In genomic region chr3:108089916-108090315, GRCm38 (mm10) we compare ENCODE assay signal across 24 mouse cellular contexts. TPM values are rescaled to one million over a fixed set of nuclear protein-coding genes. Genes with fewer than 3 reads are reported as not detected.
A peak's percentile ranks its signal among the peaks of the same experiment; 100 is the strongest.
DNase-seq lines count a peak whose midpoint lies in the region; ATAC-seq and TF ChIP-seq lines count a peak whose summit lies in the region.
"Had no signal": no experiment of that assay in that cellular context is flagged by ENCODE, and none has a peak within 500 bp of the region (broad histone marks: within the 10 kb centered on the region; RNA-seq: fewer than 3 reads in every experiment).

No protein-coding gene starts in this region.

- 0 out of 2 replicates have a peak overlapping the region, but pooled peaks have one; percentile 45 for H3K27ac ChIP-seq in kidney, embryonic 15.5 days
- H3K27ac ChIP-seq in ES-Bruce4 (ENCODE audit: insufficient read depth, low read length), result peak overlapping the region; percentile 5; the same call in 1 of the 2 replicates
- H3K27ac ChIP-seq in stomach, embryonic 16.5 days (ENCODE audit: low read length), result peak overlapping the region; percentile 57; the same call in 1 of the 2 replicates
- H3K27ac ChIP-seq: hindbrain, embryonic 15.5 days; intestine, embryonic 15.5 days; left cerebral cortex, adult 2 months; limb, embryonic 10.5 days; liver, embryonic 13.5 days had no signal

- no peak for DNase-seq in kidney, adult 18-20 months
- DNase-seq in ZHBTc4 (ENCODE audit: low read depth, low spot score), result peak; percentile 36
- no peak for DNase-seq in thymus, postnatal 0 days (ENCODE audit: low spot score)
- DNase-seq: cerebellum, adult 8-10 months; cerebellum, postnatal 36 days; embryo, embryonic 11 days; forebrain, postnatal 0 days; heart, postnatal 4 days; kidney, postnatal 10 days; liver, embryonic 13.5 days; lung, adult 2 months; lung, postnatal 14 days; thymus, postnatal 25 days had no signal

- no peak for ATAC-seq in kidney, embryonic 15.5 days (replicated peaks; ENCODE audit: low FRiP score)
- no peak for ATAC-seq in stomach, embryonic 16.5 days (ENCODE audit: insufficient read depth, low FRiP score)
- ATAC-seq in monocyte, adult 5-6 weeks (replicated peaks; ENCODE audit: insufficient number of reproducible peaks, low FRiP score, low TSS enrichment, poor library complexity, severe bottlenecking), result no peak
- ATAC-seq: forebrain, postnatal 0 days; intestine, embryonic 15.5 days had no signal

- no peaks in the 10 kb centered on the region for H3K36me3 ChIP-seq in kidney, embryonic 15.5 days
- no peaks in the 10 kb centered on the region for H3K36me3 ChIP-seq in ES-Bruce4 (ENCODE audit: control insufficient read depth, insufficient read depth, low read length, poor library complexity, severe bottlenecking)
- no peaks in the 10 kb centered on the region for H3K36me3 ChIP-seq in stomach, embryonic 16.5 days (ENCODE audit: control insufficient read depth, insufficient read depth, low read length)
- H3K36me3 ChIP-seq: hindbrain, embryonic 15.5 days; intestine, embryonic 15.5 days; limb, embryonic 10.5 days; liver, embryonic 13.5 days had no signal

- no peaks in the 10 kb centered on the region for H3K9me3 ChIP-seq in kidney, embryonic 15.5 days (replicated peaks)
- H3K9me3 ChIP-seq in ES-Bruce4 (replicated peaks; ENCODE audit: control insufficient read depth, insufficient read depth, low read length, poor library complexity, severe bottlenecking), result no peaks in the 10 kb centered on the region
- no peaks in the 10 kb centered on the region for H3K9me3 ChIP-seq in stomach, embryonic 16.5 days (replicated peaks; ENCODE audit: control insufficient read depth, low read length)
- H3K9me3 ChIP-seq: hindbrain, embryonic 15.5 days; intestine, embryonic 15.5 days; limb, embryonic 10.5 days; liver, embryonic 13.5 days had no signal

- H3K9ac ChIP-seq in kidney, embryonic 15.5 days, result no peak overlapping the region
- H3K9ac ChIP-seq in ES-Bruce4 (ENCODE audit: low read depth, poor library complexity, severe bottlenecking), result no peak overlapping the region
- H3K9ac ChIP-seq in stomach, embryonic 16.5 days (ENCODE audit: low read length), result no peak overlapping the region
- H3K9ac ChIP-seq: forebrain, postnatal 0 days; hindbrain, embryonic 15.5 days; intestine, embryonic 15.5 days; liver, embryonic 13.5 days had no signal

- no peak overlapping the region for H3K4me2 ChIP-seq in kidney, embryonic 15.5 days
- no peak overlapping the region for H3K4me2 ChIP-seq in stomach, embryonic 16.5 days (ENCODE audit: low read depth, low read length)
- H3K4me2 ChIP-seq: hindbrain, embryonic 15.5 days; liver, embryonic 13.5 days; midbrain, embryonic 11.5 days had no signal

- no peak overlapping the region for H3K4me3 ChIP-seq in kidney, embryonic 15.5 days (replicated peaks)
- H3K4me3 ChIP-seq in ES-Bruce4 (ENCODE audit: low read depth, low read length), result no peak overlapping the region
- H3K4me3 ChIP-seq in stomach, embryonic 16.5 days (replicated peaks; ENCODE audit: low read length), result no peak overlapping the region
- H3K4me3 ChIP-seq: hindbrain, embryonic 15.5 days; intestine, embryonic 15.5 days; left cerebral cortex, adult 2 months; limb, embryonic 10.5 days; liver, embryonic 13.5 days had no signal

- no peak for TF ChIP-seq POLR2A in ES-Bruce4 (IDR thresholded peaks at IDR 0.05; ENCODE audit: insufficient read depth, low read length)

- no peak for TF ChIP-seq EP300 in ES-Bruce4 (IDR thresholded peaks at IDR 0.05; ENCODE audit: insufficient read depth, low read depth, low read length)

- no peaks in the 10 kb centered on the region for H3K27me3 ChIP-seq in kidney, embryonic 15.5 days
- no peaks in the 10 kb centered on the region for H3K27me3 ChIP-seq in ES-Bruce4 (ENCODE audit: control insufficient read depth, insufficient read depth, low read length, poor library complexity, severe bottlenecking)
- no peaks in the 10 kb centered on the region for H3K27me3 ChIP-seq in stomach, embryonic 16.5 days (ENCODE audit: control insufficient read depth, insufficient read depth, low read length)
- H3K27me3 ChIP-seq: hindbrain, embryonic 15.5 days; intestine, embryonic 15.5 days; liver, embryonic 13.5 days had no signal

- TF ChIP-seq CTCF in ES-Bruce4 (IDR thresholded peaks at IDR 0.05; ENCODE audit: low read depth, low read length), result no peak

- 48% methylated on average over 2 of the region's 2 CpGs for WGBS in kidney, embryonic 15.5 days
- 30% methylated on average over 2 of the region's 2 CpGs for WGBS in stomach, embryonic 16.5 days

- H3K4me1 ChIP-seq in kidney, embryonic 15.5 days, result peaks cover 24% of the 10 kb centered on the region
- peaks cover 7% of the 10 kb centered on the region for H3K4me1 ChIP-seq in ES-Bruce4 (ENCODE audit: control insufficient read depth, insufficient read depth, low read length)
- H3K4me1 ChIP-seq in stomach, embryonic 16.5 days (ENCODE audit: control insufficient read depth, insufficient read depth, low read length), result peaks cover 28% of the 10 kb centered on the region

RNA-seq across cellular contexts. Expression of gene Gnat2, which starts 2.7 kb away (rescaled TPM):
- 0.68 and 1.9 TPM in 2 replicates for polyA plus RNA-seq in kidney, embryonic 15.5 days (2015; fragmentation: Nextera tagmentation; extraction: Ambion mirVana)
- polyA plus RNA-seq in ES-Bruce4 (2011; ENCODE audit: insufficient read depth, insufficient read length, low read depth, missing spikeins), result 3.2 and 3.5 TPM in 2 replicates
- 1.3 TPM in 2 replicates for polyA plus RNA-seq in stomach, embryonic 16.5 days (2015; fragmentation: Nextera tagmentation; extraction: Ambion mirVana)
- not detected in 3 replicates for total RNA-seq in monocyte, adult 5-6 weeks (2017)
- polyA plus RNA-seq in thymus, postnatal 0 days (2015; fragmentation: Nextera tagmentation; extraction: Ambion mirVana), result 0.59 and 0.68 TPM in 2 replicates
- total RNA-seq: layer of hippocampus, postnatal 10 days; left cerebral cortex, adult 2 months; neutrophil, adult 5-6 weeks had no signal
- polyA plus RNA-seq: lung, adult 2 months had no signal

RNA-seq across cellular contexts. Expression of gene Ampd2, which starts 3.5 kb away (rescaled TPM):
- polyA plus RNA-seq in kidney, embryonic 15.5 days (2015; fragmentation: Nextera tagmentation; extraction: Ambion mirVana), result 59.3 and 66.2 TPM in 2 replicates
- 34.9 and 48.2 TPM in 2 replicates for polyA plus RNA-seq in ES-Bruce4 (2011; ENCODE audit: insufficient read depth, insufficient read length, low read depth, missing spikeins)
- 49.8 and 51.9 TPM in 2 replicates for polyA plus RNA-seq in stomach, embryonic 16.5 days (2015; fragmentation: Nextera tagmentation; extraction: Ambion mirVana)
- total RNA-seq in monocyte, adult 5-6 weeks (2017), result 15.6 to 22.0 TPM (median 18.4 TPM) in 3 replicates
- polyA plus RNA-seq in thymus, postnatal 0 days (2015; fragmentation: Nextera tagmentation; extraction: Ambion mirVana), result 29.2 and 31.4 TPM in 2 replicates

RNA-seq across cellular contexts. Expression of gene Gstm4, which starts 45.2 kb away (rescaled TPM):
- polyA plus RNA-seq in kidney, embryonic 15.5 days (2015; fragmentation: Nextera tagmentation; extraction: Ambion mirVana), result 15.9 and 18.8 TPM in 2 replicates
- polyA plus RNA-seq in ES-Bruce4 (2011; ENCODE audit: insufficient read depth, insufficient read length, low read depth, missing spikeins), result 14.0 and 15.1 TPM in 2 replicates
- 26.5 and 29.6 TPM in 2 replicates for polyA plus RNA-seq in stomach, embryonic 16.5 days (2015; fragmentation: Nextera tagmentation; extraction: Ambion mirVana)
- 7.4 to 12.4 TPM (median 8.4 TPM) in 3 replicates for total RNA-seq in monocyte, adult 5-6 weeks (2017)
- 10.8 and 11.6 TPM in 2 replicates for polyA plus RNA-seq in thymus, postnatal 0 days (2015; fragmentation: Nextera tagmentation; extraction: Ambion mirVana)

RNA-seq across cellular contexts. Expression of gene Gnai3, which starts 56.0 kb away (rescaled TPM):
- polyA plus RNA-seq in kidney, embryonic 15.5 days (2015; fragmentation: Nextera tagmentation; extraction: Ambion mirVana), result 176 TPM in 2 replicates
- polyA plus RNA-seq in ES-Bruce4 (2011; ENCODE audit: insufficient read depth, insufficient read length, low read depth, missing spikeins), result 116 and 127 TPM in 2 replicates
- polyA plus RNA-seq in stomach, embryonic 16.5 days (2015; fragmentation: Nextera tagmentation; extraction: Ambion mirVana), result 177 and 182 TPM in 2 replicates
- total RNA-seq in monocyte, adult 5-6 weeks (2017), result 156 to 172 TPM (median 164 TPM) in 3 replicates
- 164 and 168 TPM in 2 replicates for polyA plus RNA-seq in thymus, postnatal 0 days (2015; fragmentation: Nextera tagmentation; extraction: Ambion mirVana)

Comparison
In these comparisons a context has a peak if more than half of its experiments do, and no peak if none do; other contexts are left out.
1. H3K27ac ChIP-seq: peak in every context shown above with its lines; median percentile 57 in stomach, embryonic 16.5 days; 45 in kidney, embryonic 15.5 days; 5 in ES-Bruce4.